Mouse (Mus musculus) ES-Bruce4 (cell line): Measurements from ENCODE around the gene Wdr59.

ENCODE experiments used
- CTCF ChIP-seq: IDR thresholded peaks from one replicate; pipeline ENCODE4 v1.8.1; 2011; ENCODE audit warnings: low read depth, low read length
- EP300 ChIP-seq: IDR thresholded peaks from 2 replicates; pipeline ENCODE4 v1.6.1; 2011; ENCODE audit warnings: low read depth, low read length; ENCODE audit not compliant: insufficient read depth
- POLR2A ChIP-seq: IDR thresholded peaks from one replicate; pipeline ENCODE4 v1.8.1; 2011; ENCODE audit warnings: low read length; ENCODE audit not compliant: insufficient read depth

DNA sequence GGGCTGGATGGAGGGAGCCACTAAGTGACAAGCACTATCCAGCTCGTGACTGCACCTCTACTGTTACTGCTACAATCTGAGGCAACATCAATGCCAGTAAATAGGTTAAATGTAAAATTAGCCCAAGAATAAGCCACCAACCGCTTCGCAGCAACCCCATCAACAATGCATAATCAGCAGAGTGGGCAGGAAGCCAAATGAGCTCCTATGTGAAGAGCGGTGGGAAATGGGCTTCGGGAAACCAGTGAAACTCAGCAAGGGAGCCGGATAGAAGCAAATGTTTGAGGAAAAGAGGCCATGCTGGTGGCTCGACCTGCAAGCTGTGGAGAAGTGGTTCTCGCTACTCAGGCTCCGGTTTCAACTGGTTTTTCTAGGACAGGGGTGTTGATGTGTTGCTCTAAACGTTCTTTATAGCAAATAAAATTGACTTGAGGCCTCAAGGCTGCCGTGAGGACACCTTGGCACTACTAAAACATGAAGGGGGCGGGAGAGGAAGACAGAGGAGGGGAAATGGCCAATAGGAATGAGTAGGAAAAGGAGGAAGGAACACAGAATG lies 50.3 kb downstream of the Wdr59 start:
- TF ChIP-seq POLR2A (no peak), CTCF (no peak), EP300 (no peak)
